Mouse (Mus musculus) lung, postnatal 0 days (tissue): ENCODE measurements around the gene Asgr2. TPM values are rescaled to one million over a fixed set of nuclear protein-coding genes. Genes with fewer than 3 reads are reported as not detected.
A peak's percentile ranks its signal among the peaks of the same experiment; 100 is the strongest.
"Not testable (repeated sequence)": the region's sequence is repeated elsewhere in the genome, so short reads cannot be mapped to it uniquely, and the experiment has no call there.

Experiments
- ATAC-seq: fragments of 200-750 bp; cut with Nextera tagmentation; 2 replicates; pipeline ENCODE4 v1.8.0; 2017; ENCODE audit warnings: moderate library complexity
- DNase-seq: peaks from one replicate; pipeline ENCODE4 v3.0.0-alpha.2; 2016; ENCODE audit warnings: low spot score
- H3K27ac ChIP-seq: fragments of 300-500 bp; sonication (generic); 2 replicates; pipeline ENCODE4 v1.5.1; 2014; ENCODE audit warnings: antibody characterized with exemption, mild to moderate bottlenecking, low read length, mixed read lengths
- H3K27me3 ChIP-seq: fragments of 300-500 bp; sonication (generic); replicated peaks from 2 replicates; pipeline ENCODE4 v1.6.1; 2014; ENCODE audit warnings: low read length, mixed read lengths; ENCODE audit not compliant: insufficient read depth
- H3K36me3 ChIP-seq: fragments of 300-500 bp; sonication (generic); 2 replicates; pipeline ENCODE4 v1.6.1; 2014; ENCODE audit warnings: low read length, mixed read lengths; ENCODE audit not compliant: insufficient read depth
- H3K4me1 ChIP-seq: fragments of 300-500 bp; sonication (generic); 2 replicates; pipeline ENCODE4 v1.6.1; 2014; ENCODE audit warnings: antibody characterized with exemption, low read depth, low read length, mixed read lengths; ENCODE audit not compliant: insufficient read depth
- H3K4me2 ChIP-seq: fragments of 300-500 bp; sonication (generic); replicated peaks from 2 replicates; pipeline ENCODE4 v1.6.1; 2014; ENCODE audit warnings: low read depth, mild to moderate bottlenecking, low read length, moderate library complexity, mixed read lengths
- H3K4me3 ChIP-seq: fragments of 300-500 bp; sonication (generic); 2 replicates; pipeline ENCODE4 v1.5.1; 2014; ENCODE audit warnings: low read depth, low read length
- H3K9ac ChIP-seq: fragments of 300-500 bp; sonication (generic); replicated peaks from 2 replicates; pipeline ENCODE4 v1.6.1; 2014; ENCODE audit warnings: low read depth, mild to moderate bottlenecking
- H3K9me3 ChIP-seq: fragments of 300-500 bp; sonication (generic); 2 replicates; pipeline ENCODE4 v1.6.1; 2016; ENCODE audit warnings: low read length, mixed read lengths
- CTCF ChIP-seq: IDR thresholded peaks from 2 replicates; pipeline ENCODE4 v1.5.1; 2016; ENCODE audit warnings: antibody characterized with exemption, mild to moderate bottlenecking
- EP300 ChIP-seq: IDR thresholded peaks from 2 replicates; pipeline ENCODE4 v1.6.1; 2016; ENCODE audit warnings: antibody characterized with exemption, mild to moderate bottlenecking, control low read depth
- WGBS: fragments of 180-500 bp; shearing (Covaris S2); extraction: QIAGEN DNeasy Blood & Tissue Kit; methylation state at CpG from one replicate; pipeline ENCODE4 v1.1.7; 2014; 5-methylcytosine and 5-hydroxymethylcytosine counted together
- polyA plus RNA-seq: library from polyadenylated mRNA; unstranded; fragments of >200 nt; fragmentation: Nextera tagmentation; extraction: Ambion mirVana; gene quantifications from 2 replicates; pipeline ENCODE4 v1.2.1, GENCODE M21; 2015

Asgr2 gene
- polyA plus RNA-seq, 1 experiment from 2014 or later: not detected

GRCm38 (mm10) chr11:70068245-70068644 lies 24.2 kb upstream of the Asgr2 start:
- WGBS: 57% methylated on average over 3 of the region's 3 CpGs

GRCm38 (mm10) chr11:70070057-70070456 lies 22.4 kb upstream of the Asgr2 start:
- ATAC-seq (no peak), DNase-seq (no peak)
- Histone ChIP-seq H3K9ac (no peak overlapping the region), H3K27ac (no peak overlapping the region), H3K36me3 (no peaks in the 10 kb centered on the region), H3K9me3 (no peaks in the 10 kb centered on the region), H3K4me3 (no peak overlapping the region), H3K4me1 (no peaks in the 10 kb centered on the region), H3K27me3 (no peaks in the 10 kb centered on the region), H3K4me2 (no peak overlapping the region)
- TF ChIP-seq CTCF: no peak
- TF ChIP-seq EP300: no peak
- WGBS: 72% methylated on average over 6 of the region's 6 CpGs

More at GRCm38 (mm10) chr11:70068245-70068644, 24.2 kb upstream of the Asgr2 start:
- no peaks in the 10 kb centered on the region for H3K4me1 ChIP-seq
- no peaks in the 10 kb centered on the region for H3K36me3 ChIP-seq
- no peak overlapping the region for H3K4me3 ChIP-seq
- H3K4me2 ChIP-seq: no peak overlapping the region
- H3K9me3 ChIP-seq: no peaks in the 10 kb centered on the region
- ATAC-seq (no peak), DNase-seq (no peak)
- H3K27ac ChIP-seq: no peak overlapping the region
- H3K9ac ChIP-seq: no peak overlapping the region
- no peak for TF ChIP-seq EP300
- H3K27me3 ChIP-seq: no peaks in the 10 kb centered on the region

- ATAC-seq, H3K4me2 ChIP-seq, H3K36me3 ChIP-seq, H3K27ac ChIP-seq, DNase-seq, H3K27me3 ChIP-seq, H3K4me1 ChIP-seq, H3K4me3 ChIP-seq, H3K9me3 ChIP-seq, H3K9ac ChIP-seq: not testable (repeated sequence)
- 72% methylated on average over 3 of the region's 3 CpGs for WGBS
Measured at GRCm38 (mm10) chr11:70070603-70071002, 21.8 kb upstream of the Asgr2 start.

GRCm38 (mm10) chr11:70074379-70075071 lies 17.9 kb upstream of the Asgr2 start:
- Histone ChIP-seq H3K36me3 (no peaks in the 10 kb centered on the region), H3K4me3 (no peak overlapping the region), H3K27ac (no peak overlapping the region), H3K9ac (no peak overlapping the region), H3K9me3 (no peaks in the 10 kb centered on the region), H3K27me3 (no peaks in the 10 kb centered on the region), H3K4me2 (no peak overlapping the region), H3K4me1 (no peaks in the 10 kb centered on the region)
- peak; percentile 94 for DNase-seq
- 34% methylated on average over 17 of the region's 17 CpGs for WGBS
- ATAC-seq: peak; percentile 58; the same call in 1 of the 2 replicates
- TF ChIP-seq EP300 (no peak), CTCF (peak; percentile 93)

GRCm38 (mm10) chr11:70075581-70075980 lies 16.9 kb upstream of the Asgr2 start:
- no peak for ATAC-seq
- Histone ChIP-seq H3K4me1 (no peaks in the 10 kb centered on the region), H3K36me3 (no peaks in the 10 kb centered on the region), H3K27ac (no peak overlapping the region), H3K4me3 (no peak overlapping the region), H3K27me3 (no peaks in the 10 kb centered on the region), H3K9ac (no peak overlapping the region), H3K9me3 (no peaks in the 10 kb centered on the region), H3K4me2 (no peak overlapping the region)
- WGBS: 62% methylated on average over 6 of the region's 6 CpGs
- no peak for DNase-seq
- TF ChIP-seq CTCF (no peak), EP300 (no peak)

GRCm38 (mm10) chr11:70077441-70077840 lies 15.0 kb upstream of the Asgr2 start:
- H3K36me3 ChIP-seq: no peaks in the 10 kb centered on the region
- no peaks in the 10 kb centered on the region for H3K9me3 ChIP-seq
- no peak overlapping the region for H3K27ac ChIP-seq
- no peak overlapping the region for H3K4me2 ChIP-seq
- DNase-seq (peak; percentile 21), ATAC-seq (no peak)
- no peak overlapping the region for H3K4me3 ChIP-seq
- TF ChIP-seq EP300: no peak
- TF ChIP-seq CTCF: no peak
- H3K9ac ChIP-seq: no peak overlapping the region
- 23% methylated on average over 2 of the region's 3 CpGs for WGBS
- H3K27me3 ChIP-seq: no peaks in the 10 kb centered on the region
- H3K4me1 ChIP-seq: no peaks in the 10 kb centered on the region

GRCm38 (mm10) chr11:70079175-70079574 lies 13.3 kb upstream of the Asgr2 start:
- H3K4me2 ChIP-seq: no peak overlapping the region
- no peaks in the 10 kb centered on the region for H3K36me3 ChIP-seq
- TF ChIP-seq CTCF: no peak
- TF ChIP-seq EP300: no peak
- no peaks in the 10 kb centered on the region for H3K9me3 ChIP-seq
- 34% methylated on average over 6 of the region's 6 CpGs for WGBS
- no peak overlapping the region for H3K27ac ChIP-seq
- H3K4me1 ChIP-seq: no peaks in the 10 kb centered on the region
- ATAC-seq (no peak), DNase-seq (no peak)
- no peak overlapping the region for H3K9ac ChIP-seq
- H3K27me3 ChIP-seq: no peaks in the 10 kb centered on the region
- H3K4me3 ChIP-seq: no peak overlapping the region
